Mouse (Mus musculus): ENCODE results near the gene Muc3.

The Muc3 gene

GRCm38 (mm10) chr5:137091560-137091959, 57.6 kb downstream of the Muc3 start:
- no peak for DNase-seq

- DNase-seq, result no peak
Measured at GRCm38 (mm10) chr5:137090870-137091269, 58.3 kb downstream of the Muc3 start.

- no peak for DNase-seq
Measured at GRCm38 (mm10) chr5:137087410-137087809, 61.7 kb downstream of the Muc3 start.

GRCm38 (mm10) chr5:137085731-137086130, 63.4 kb downstream of the Muc3 start:
- DNase-seq, result no peak

- no peak for DNase-seq
Measured at GRCm38 (mm10) chr5:137085021-137085420, 64.1 kb downstream of the Muc3 start.
